Mouse (Mus musculus) megakaryocyte, embryonic 14.5 days (primary cell): Measurements from ENCODE around the gene Brd7.

Experiments
- FLI1 ChIP-seq: IDR thresholded peaks from 2 replicates; pipeline ENCODE4 v1.6.1; 2012; ENCODE audit warnings: low read length, inconsistent platforms, mixed read lengths
- GATA1 ChIP-seq: IDR thresholded peaks from 3 replicates; pipeline ENCODE4 v1.6.1; 2012; ENCODE audit warnings: mixed read lengths, low read length, inconsistent platforms, borderline replicate concordance

DNA sequence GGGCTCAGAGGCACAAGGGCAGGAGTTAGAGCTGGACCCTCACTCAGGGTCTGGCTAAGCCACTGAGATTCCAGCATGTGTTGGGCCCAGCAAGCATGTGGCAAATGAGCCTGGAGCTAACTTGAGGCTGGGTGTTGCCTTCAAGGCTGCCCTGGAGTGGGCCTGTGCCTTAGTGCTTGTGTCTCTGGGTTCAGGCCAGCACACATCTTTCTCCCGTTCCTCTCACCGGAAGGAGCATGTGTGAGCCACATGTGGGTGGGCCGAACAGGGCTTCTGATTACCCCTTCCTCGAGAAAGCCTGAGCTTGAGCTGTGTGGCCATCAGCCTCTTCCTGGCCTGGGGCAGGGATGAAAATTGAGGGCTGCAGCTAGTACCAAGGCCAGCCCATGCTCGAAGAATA lies 44.7 kb downstream of the Brd7 start:
- no peak for TF ChIP-seq GATA1
- no peak for TF ChIP-seq FLI1
